Mouse (Mus musculus): Measurements from ENCODE around the gene Gli2. TPM values are rescaled to one million over a fixed set of nuclear protein-coding genes. Genes with fewer than 3 reads are reported as not detected.

Gli2 gene
- total and polyA plus RNA-seq, 2 experiments from 2014 or later, result 3.0 to 13.9 TPM

GRCm38 (mm10) chr1:118969409-118969808 lies 84.0 kb downstream of the Gli2 start:
- Histone ChIP-seq H3K4me1 (ENCODE audit: insufficient read depth, low read length) (no peaks in the 10 kb centered on the region), H3K36me3 (ENCODE audit: insufficient read depth, low read length) (no peaks in the 10 kb centered on the region), H3K4me2 (ENCODE audit: low read depth, low read length) (no peak overlapping the region), H3K4me3 (ENCODE audit: low read length) (no peak overlapping the region), H3K27me3 (ENCODE audit: insufficient read depth, low read length) (no peaks in the 10 kb centered on the region), H3K9me3 (ENCODE audit: low read length) (no peaks in the 10 kb centered on the region), H3K27ac (no peak overlapping the region; the same call in 1 of the 2 replicates), H3K9ac (replicated peaks; ENCODE audit: low read length) (0 out of 2 replicates have a peak overlapping the region, but pooled peaks have one; percentile 9)
- TF ChIP-seq CTCF (IDR thresholded peaks at IDR 0.05; ENCODE audit: low read depth), result no peak
- DNase-seq (ENCODE audit: low spot score) (peak; percentile 59), ATAC-seq (peak; percentile 55)
- 62% methylated on average over 11 of the region's 11 CpGs for WGBS

GRCm38 (mm10) chr1:118968661-118969179 lies 84.7 kb downstream of the Gli2 start:
- no peak overlapping the region for H3K4me3 ChIP-seq (ENCODE audit: low read length)

GRCm38 (mm10) chr1:118967976-118968375 lies 85.4 kb downstream of the Gli2 start:
- no peaks in the 10 kb centered on the region for H3K4me1 ChIP-seq (ENCODE audit: insufficient read depth, low read length)
- TF ChIP-seq CTCF (IDR thresholded peaks at IDR 0.05; ENCODE audit: low read depth), result no peak
- no peak overlapping the region for H3K9ac ChIP-seq (replicated peaks; ENCODE audit: low read length)
- H3K9me3 ChIP-seq (ENCODE audit: low read length), result no peaks in the 10 kb centered on the region
- DNase-seq (ENCODE audit: low spot score), result no peak
- no peak overlapping the region for H3K4me3 ChIP-seq (ENCODE audit: low read length)
- no peaks in the 10 kb centered on the region for H3K27me3 ChIP-seq (ENCODE audit: insufficient read depth, low read length)
- 93% methylated on average over 3 of the region's 3 CpGs for WGBS
- no peaks in the 10 kb centered on the region for H3K36me3 ChIP-seq (ENCODE audit: insufficient read depth, low read length)
- no peak for ATAC-seq
- H3K4me2 ChIP-seq (ENCODE audit: low read depth, low read length), result no peak overlapping the region
- no peak overlapping the region for H3K27ac ChIP-seq

More at GRCm38 (mm10) chr1:118968661-118969179, 84.7 kb downstream of the Gli2 start:
- Histone ChIP-seq H3K27ac (no peak overlapping the region; the same call in 1 of the 2 replicates), H3K9me3 (ENCODE audit: low read length) (no peaks in the 10 kb centered on the region), H3K9ac (replicated peaks; ENCODE audit: low read length) (no peak overlapping the region), H3K27me3 (ENCODE audit: insufficient read depth, low read length) (no peaks in the 10 kb centered on the region), H3K4me2 (ENCODE audit: low read depth, low read length) (no peak overlapping the region), H3K36me3 (ENCODE audit: insufficient read depth, low read length) (no peaks in the 10 kb centered on the region), H3K4me1 (ENCODE audit: insufficient read depth, low read length) (no peaks in the 10 kb centered on the region)
- ATAC-seq (peak; percentile 25; the same call in 1 of the 2 replicates), DNase-seq (ENCODE audit: low spot score) (no peak)
- TF ChIP-seq CTCF (IDR thresholded peaks at IDR 0.05; ENCODE audit: low read depth), result no peak
- 82% methylated on average over 5 of the region's 5 CpGs for WGBS

- Histone ChIP-seq H3K9me3 (ENCODE audit: low read length) (no peaks in the 10 kb centered on the region), H3K36me3 (ENCODE audit: insufficient read depth, low read length) (no peaks in the 10 kb centered on the region), H3K27me3 (ENCODE audit: insufficient read depth, low read length) (no peaks in the 10 kb centered on the region), H3K4me1 (ENCODE audit: insufficient read depth, low read length) (no peaks in the 10 kb centered on the region), H3K27ac (no peak overlapping the region), H3K9ac (replicated peaks; ENCODE audit: low read length) (no peak overlapping the region), H3K4me2 (ENCODE audit: low read depth, low read length) (no peak overlapping the region), H3K4me3 (ENCODE audit: low read length) (no peak overlapping the region)
- ATAC-seq (no peak), DNase-seq (ENCODE audit: low spot score) (no peak)
- TF ChIP-seq CTCF (IDR thresholded peaks at IDR 0.05; ENCODE audit: low read depth), result no peak
- 82% methylated on average over 3 of the region's 3 CpGs for WGBS
Measured at GRCm38 (mm10) chr1:118967281-118967680, 86.1 kb downstream of the Gli2 start.

GRCm38 (mm10) chr1:118958644-118959043 lies 94.8 kb downstream of the Gli2 start:
- peaks cover 13% of the 10 kb centered on the region; the same call in 1 of the 2 replicates for H3K4me1 ChIP-seq (ENCODE audit: insufficient read depth, low read length)
- H3K9me3 ChIP-seq (ENCODE audit: low read length), result no peaks in the 10 kb centered on the region
- H3K36me3 ChIP-seq (ENCODE audit: insufficient read depth, low read length), result no peaks in the 10 kb centered on the region
- no peak overlapping the region for H3K4me3 ChIP-seq (ENCODE audit: low read length)
- 81% methylated on average over 7 of the region's 7 CpGs for WGBS
- no peak overlapping the region for H3K4me2 ChIP-seq (ENCODE audit: low read depth, low read length)
- no peak for TF ChIP-seq CTCF (IDR thresholded peaks at IDR 0.05; ENCODE audit: low read depth)
- H3K27me3 ChIP-seq (ENCODE audit: insufficient read depth, low read length), result no peaks in the 10 kb centered on the region
- DNase-seq (ENCODE audit: low spot score) (no peak), ATAC-seq (no peak)
- H3K9ac ChIP-seq (replicated peaks; ENCODE audit: low read length), result no peak overlapping the region
- no peak overlapping the region for H3K27ac ChIP-seq

- ATAC-seq, result no peak
- Histone ChIP-seq H3K36me3 (ENCODE audit: insufficient read depth, low read length) (no peaks in the 10 kb centered on the region), H3K4me3 (ENCODE audit: low read length) (no peak overlapping the region), H3K27ac (no peak overlapping the region), H3K27me3 (ENCODE audit: insufficient read depth, low read length) (no peaks in the 10 kb centered on the region), H3K4me2 (ENCODE audit: low read depth, low read length) (no peak overlapping the region), H3K9ac (replicated peaks; ENCODE audit: low read length) (no peak overlapping the region), H3K9me3 (ENCODE audit: low read length) (no peaks in the 10 kb centered on the region), H3K4me1 (ENCODE audit: insufficient read depth, low read length) (peaks cover 13% of the 10 kb centered on the region; the same call in 1 of the 2 replicates)
- no peak for TF ChIP-seq CTCF (IDR thresholded peaks at IDR 0.05; ENCODE audit: low read depth)
- WGBS, result 81% methylated on average over 11 of the region's 11 CpGs
- no peak for DNase-seq (ENCODE audit: low spot score)
Measured at GRCm38 (mm10) chr1:118955791-118956190, 97.6 kb downstream of the Gli2 start.
